Mouse (Mus musculus): ENCODE data around the gene Ptpn13.

Gene Ptpn13

DNA sequence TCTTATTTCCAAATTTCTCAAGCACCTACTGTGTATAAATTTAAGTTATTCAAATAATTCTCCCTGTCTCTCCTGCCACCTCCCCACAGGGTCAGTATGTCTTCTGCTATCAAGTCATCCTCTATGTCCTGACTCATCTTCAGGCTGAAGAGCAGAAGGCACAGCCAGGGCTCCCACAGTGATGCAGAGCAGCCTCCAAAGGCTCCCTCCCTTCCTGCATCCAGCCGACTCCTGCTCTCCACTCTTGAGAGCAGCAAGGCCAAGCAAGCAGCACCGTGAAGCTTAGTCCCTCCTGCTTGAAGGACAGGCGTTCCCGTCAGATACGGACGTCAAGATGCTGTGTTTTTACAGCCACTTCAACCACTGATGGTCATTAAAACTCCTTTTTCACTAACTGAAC, 172.6 kb downstream of the Ptpn13 start:
- DNase-seq, result no peak

DNA sequence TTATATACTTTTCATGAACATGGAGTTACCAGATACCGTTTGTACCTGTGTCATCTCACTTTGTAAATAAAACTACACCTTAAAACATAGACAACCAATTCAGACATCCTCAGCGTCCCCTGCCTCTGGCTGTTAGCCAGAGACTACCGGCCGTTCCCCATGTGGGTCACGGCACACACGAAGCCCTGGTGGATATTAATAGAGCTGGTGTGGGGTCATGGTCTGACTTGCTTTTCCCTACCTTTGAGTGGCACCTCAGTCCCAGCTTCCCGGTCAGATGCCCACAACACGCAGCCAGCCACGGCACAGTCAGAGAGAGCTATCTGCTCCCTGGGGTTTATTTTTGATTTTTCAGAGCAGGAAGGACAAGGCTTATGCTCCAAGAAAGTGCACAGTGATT, 173.3 kb downstream of the Ptpn13 start:
- no peak for DNase-seq

DNA sequence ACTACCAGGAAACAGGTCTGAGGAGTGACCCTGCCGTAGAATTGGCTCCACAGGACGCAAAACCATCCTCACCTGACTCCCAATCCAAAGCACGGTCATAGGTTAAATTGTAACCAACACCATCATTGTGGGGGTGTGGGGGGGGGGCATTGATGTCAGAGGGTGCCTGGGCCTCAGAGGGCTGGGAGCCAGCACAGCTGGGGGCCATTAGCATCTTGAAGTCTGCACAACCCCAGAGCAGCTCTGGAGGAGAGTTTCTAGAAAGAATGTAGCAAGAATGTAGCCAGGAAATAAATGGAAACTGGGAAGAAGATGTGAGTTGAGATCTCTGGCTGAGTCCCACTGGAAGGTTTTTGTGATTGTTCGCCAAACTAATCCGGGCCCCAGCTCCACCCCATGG, 173.9 kb downstream of the Ptpn13 start:
- no peak for DNase-seq

DNA sequence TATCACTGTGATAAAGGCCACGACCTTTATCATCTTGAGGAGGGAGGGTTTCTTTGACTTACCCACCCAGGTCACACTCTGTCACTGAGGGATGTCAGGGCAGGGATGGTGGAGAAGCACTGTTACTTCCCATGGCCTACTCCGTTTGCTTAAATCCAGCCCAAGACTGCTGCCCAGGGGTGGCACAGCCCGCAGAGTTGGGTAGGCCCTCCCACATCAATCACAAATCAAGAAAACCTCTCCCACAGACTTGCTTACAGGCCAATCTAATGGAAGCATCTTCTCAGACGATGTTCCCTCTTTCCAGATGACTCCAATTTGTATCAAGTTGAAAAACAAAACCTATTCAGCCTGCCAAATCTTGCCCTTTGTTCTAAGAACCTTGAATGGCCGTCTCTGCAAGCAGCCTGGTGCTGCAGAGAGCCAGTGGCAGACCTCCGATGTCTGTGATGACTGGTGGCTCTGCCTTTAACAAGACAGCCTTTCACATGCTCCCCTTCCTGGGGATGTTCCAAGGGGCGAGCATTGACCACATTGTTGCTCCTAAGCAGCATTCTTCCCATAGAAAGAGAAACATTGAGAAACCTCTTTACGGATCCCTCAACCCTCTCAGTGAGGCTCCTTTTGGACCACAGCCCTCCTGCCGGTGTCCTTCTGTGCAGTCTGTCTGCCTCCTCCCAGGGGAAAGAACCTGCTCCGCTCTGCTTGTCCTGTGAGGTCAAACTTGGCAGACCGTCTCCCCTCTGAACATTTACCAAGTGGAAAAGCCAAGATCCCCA, 178.3 kb downstream of the Ptpn13 start:
- DNase-seq, result peak; percentile 91

DNA sequence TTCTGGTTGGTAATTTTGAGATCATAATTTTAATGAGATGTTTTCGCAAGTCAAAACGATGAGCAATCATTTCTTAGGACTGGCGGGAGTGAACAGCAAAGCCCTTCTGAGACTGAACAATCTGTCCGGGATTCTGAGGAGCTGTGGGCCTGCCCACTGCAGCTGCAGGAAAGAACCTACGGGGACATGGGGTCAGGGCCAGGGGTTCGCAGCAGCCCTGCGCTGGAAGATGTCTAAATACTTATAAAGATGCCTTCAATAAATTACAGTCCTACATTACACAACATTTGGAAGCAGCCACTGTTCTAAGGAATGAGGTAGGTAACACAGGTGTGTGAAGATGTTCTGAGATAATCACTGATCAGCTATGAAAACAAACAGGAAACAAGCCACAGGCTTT, 180.7 kb downstream of the Ptpn13 start:
- peak; percentile 79 for DNase-seq

DNA sequence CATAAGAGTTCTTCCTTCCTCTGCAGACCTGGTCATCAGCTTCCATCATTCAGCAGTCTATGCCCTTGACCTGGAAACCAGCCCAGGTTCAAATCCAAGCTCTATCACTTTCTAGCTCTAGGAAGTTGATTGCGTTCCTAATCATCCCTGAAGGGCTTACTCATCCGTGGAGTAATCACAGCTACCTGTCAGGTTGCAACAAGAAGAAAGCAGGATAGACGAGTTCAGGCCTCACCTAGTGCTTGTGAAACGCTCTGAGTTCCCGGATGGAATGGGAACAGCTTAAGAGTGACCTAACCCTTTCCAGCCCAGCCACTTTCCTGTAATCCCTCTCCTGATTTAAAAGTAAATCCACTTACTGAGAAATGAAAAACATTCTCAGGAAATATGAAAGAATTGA, 185.2 kb downstream of the Ptpn13 start:
- peak; percentile 71 for DNase-seq

DNA sequence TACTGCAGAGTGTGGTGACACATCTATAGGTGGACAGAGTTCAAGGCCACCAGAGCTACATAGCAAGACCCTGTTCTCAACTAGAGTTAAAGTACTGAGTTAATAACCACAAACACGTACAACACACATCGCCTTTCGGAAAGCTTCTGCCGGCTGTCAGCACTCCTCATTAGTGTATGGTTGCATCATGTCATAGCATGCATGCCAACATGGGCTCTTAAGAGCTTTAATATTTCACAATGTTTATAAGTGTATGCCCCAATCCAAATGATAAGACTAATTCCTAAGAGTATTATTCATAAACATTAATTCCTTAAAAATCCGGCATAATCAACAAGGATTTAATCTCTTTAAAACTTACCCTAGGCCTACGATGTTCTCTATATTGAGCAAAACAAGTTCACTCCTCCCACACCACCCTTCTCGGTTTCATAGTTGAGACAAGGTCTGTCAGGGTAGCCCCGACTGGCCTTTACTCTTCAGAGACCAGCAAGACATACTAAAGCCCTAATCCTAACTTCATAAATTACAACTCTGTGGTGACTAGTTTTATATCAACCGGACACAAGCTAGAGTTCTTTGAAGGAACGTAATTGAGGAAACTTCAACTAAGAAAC, 186.0 kb downstream of the Ptpn13 start:
- peak; percentile 91 for DNase-seq

DNA sequence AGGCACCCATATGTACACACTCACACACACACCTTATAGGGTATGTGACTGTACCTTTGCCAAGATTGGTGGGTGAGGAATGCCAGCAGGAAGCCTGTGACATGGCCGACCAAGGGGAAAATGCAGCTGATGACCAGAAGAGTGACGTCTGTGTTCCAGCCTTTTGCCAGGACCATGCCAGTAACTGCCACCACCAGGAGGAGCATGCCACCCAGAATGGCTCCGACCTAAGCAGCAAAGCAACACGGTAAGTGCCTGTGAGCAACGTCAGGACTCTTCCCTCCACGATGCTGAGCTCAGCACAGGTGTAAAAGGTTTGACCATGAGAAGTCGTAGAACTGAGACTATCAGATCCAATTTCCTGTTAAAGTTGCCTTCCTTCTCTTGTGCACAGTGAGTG, 187.3 kb downstream of the Ptpn13 start:
- DNase-seq, result peak; percentile 78

DNA sequence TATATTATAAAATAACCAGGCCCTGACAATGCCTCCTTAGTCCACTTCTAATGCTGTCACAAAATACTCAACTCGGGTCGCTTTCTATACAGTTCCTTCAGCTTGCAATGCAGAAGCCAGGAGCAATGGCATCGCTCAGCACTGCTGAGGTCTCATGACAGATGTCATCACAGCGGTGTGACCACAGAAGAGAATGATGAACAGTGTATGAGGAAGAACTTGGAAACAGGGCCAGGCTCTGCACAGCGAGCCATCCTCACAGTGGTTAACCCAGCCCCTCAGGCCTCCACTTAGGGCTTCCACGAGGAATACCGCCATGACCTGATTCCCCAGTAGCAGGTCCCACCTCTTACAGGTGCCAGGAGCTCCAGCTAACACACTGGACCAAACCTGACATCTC, 189.4 kb downstream of the Ptpn13 start:
- DNase-seq, result peak; percentile 94

DNA sequence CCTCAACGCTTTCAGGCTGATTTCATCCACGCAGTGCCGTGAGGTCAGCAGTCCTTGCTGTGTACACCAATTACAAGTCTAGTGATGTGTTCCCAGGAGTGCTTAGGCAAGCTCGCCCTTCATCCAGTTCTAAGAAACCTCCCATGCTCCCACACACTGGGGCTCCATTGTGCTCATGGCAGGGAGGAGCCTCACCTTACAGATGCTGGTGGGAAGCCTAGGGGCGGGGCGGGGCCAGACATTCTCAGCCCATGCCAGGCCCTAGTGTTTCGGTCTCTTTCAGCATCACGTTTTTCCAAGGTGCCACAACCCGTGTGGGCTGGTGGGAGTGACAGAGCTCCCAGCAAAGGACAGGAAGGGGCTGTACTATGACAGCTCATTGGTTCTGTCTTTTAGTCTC, 192.2 kb downstream of the Ptpn13 start:
- peak; percentile 76 for DNase-seq

DNA sequence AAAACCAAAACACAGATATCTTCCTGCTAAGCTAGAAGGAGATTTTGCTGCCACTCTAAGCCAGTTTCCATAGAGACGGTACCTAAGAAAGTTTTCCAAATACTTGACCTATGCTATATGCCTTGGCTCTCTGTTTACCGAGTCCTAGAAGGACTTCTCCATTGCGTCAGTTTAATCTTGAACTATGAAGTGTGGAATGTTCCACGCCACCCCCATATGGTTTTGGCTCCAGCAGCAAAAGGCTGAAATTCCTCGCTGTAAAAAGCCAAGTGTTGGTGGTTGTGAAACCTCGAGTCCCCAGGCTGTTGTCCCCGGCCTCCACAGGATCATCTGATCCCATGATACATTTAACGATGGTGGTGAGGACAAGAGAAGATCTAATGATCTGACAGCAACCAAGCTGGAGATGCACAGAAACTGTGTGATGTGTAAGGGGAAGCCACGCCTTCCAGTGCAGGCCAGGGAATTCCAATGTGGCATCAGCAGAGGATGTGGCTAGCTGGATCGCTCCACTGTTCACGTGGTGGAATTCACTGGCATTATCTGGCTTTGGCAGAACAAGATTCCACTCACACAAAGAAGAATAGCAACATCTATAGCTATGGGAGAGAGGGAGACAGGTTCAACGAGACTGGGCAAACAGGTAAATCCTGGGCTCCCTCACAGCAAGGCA, 195.4 kb downstream of the Ptpn13 start:
- peak; percentile 97 for DNase-seq

DNA sequence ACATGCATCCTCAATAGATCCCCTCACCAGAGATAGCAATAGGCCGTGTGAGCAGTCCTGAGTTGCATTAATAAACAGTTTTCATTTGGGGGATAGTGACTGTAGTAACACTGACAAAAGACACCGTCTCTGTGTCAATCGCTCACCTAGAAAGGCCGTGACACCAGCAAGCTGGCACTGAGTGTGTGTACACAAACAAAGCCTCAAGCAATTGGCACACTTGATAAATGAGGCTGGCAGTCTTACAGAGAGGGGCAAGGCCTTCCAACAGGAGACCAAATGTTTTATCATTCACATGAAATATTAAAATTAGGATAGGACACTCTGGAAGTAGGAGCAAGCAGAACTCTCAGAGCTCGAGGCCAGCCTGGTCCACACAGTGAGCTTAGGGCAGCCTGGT, 197.3 kb downstream of the Ptpn13 start:
- DNase-seq, result no peak

DNA sequence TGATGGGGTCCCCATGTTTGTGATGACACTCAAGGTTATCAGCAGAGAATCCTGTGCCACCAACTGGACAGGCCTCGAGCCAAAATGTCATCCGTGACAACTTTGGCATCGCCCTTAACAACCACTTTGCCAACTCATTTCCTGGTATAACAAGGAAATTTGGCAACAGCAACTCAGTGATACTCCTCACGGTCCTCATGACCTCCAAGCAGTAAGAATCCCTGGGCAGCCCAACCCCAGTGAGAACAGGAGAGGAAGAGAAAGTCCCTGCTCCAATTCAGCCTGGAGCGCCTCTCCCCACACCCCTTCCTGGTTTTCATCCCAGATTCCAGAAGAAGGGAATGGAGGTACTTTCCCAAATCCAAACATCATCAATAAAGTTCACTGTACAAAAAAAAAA, 199.8 kb downstream of the Ptpn13 start:
- DNase-seq, result peak; percentile 93

DNA sequence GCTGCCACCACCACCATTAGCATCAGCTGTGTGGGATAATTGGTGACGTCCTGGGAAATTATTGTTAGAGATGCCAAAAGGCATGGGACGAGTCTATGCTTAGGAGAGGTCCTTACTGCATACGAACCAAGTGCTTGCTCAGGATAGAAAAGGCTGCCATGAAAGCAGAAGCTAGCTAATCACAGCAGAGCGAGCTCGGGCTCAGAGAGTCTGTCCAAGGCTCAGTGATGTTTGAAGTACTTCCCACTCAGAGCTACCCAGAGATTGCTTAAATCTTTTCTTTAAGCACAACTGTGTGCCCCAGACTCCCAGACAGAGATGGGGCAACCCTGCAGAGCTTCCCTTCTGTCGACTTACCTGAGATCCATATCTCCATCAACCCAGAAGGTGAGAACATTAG, 203.5 kb downstream of the Ptpn13 start:
- DNase-seq, result peak; percentile 91

DNA sequence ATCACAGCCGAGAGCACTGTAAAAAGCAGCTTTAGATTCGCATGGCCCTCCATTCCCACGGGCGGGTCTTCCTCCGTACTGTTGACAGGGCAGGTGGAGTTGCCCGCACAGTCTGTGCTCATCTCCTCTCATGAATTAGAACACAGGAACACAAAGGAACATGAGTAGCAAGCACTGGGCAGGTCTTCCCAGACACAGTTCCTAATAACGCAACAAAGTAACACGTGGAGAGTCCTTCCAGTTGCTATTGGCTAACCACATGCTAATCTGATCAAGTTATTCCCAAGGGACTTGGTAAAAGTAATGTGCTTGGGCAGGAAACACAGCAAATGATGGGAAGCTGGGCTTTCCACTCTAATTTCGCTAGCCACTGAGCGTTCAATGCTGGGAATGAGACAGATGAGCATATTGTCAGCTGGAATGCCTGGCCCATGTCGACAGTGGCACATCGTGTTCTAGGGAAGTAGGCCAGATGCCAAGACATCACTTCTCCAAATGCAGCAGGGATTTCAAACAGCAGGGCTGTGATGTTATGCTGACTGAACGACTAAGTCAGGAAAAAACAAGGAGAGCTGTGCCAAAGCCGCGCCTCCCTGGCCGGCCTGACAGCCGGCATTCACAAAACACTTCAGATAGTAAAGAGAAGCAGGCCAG, 204.2 kb downstream of the Ptpn13 start, which contains the start of gene Slc10a6:
Gene Slc10a6, minus strand, starts transcription at position 293 of the 654 bp plus-strand sequence.
- DNase-seq, result peak; percentile 100

DNA sequence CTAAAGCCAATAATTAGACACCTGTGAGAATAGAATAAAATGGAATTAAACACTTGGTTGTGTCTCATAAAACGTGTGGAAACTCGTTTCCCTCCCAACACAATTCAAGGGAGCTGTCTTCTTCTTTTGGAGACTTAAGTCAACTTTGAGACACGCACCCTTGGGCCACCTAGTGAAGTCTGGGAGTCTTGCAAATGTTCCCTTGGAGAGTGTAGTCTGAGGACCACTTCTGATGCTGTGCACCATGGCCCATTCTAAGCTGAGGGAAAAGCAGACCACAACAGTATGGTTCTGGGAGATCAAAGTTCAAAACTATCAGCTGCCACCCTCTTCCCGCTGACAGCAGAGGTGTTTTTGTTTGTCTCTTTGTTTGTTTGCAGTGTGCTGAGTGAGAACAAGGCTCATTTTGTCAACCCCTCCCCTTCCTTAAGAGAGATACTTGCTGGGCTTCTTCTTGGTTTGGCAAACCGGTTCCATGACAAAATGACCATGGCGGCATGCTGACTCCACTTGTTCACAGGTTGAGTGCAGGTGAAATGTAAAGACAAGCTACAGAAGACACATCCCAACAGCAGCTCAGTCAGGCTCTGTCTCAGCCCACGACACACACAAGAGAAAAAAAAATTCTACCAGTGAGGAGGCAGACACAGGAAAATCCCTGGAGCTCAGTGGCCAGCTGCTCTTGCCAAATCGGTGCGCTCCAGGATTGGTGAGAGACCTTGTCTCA, 205.0 kb downstream of the Ptpn13 start:
- DNase-seq, result peak; percentile 92

DNA sequence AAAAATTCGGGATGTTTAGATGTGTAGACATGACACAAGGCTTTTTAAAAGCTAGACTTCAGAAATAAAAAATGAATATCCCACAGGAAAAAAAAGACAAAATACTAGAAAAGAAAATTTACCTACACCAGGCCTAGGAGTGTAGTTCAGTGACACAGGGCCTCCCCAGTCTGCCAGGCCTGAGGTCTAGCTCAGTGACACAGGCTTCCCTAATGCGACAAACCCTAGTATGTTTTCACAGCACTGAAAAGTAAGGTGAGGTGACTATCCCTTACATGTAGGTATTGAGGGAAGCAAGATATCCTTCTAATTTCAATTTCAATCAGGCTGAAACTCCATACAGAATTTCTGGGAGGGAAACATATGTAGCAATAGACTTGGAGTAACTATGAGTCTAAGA, 212.2 kb downstream of the Ptpn13 start:
- DNase-seq, result peak; percentile 61

DNA sequence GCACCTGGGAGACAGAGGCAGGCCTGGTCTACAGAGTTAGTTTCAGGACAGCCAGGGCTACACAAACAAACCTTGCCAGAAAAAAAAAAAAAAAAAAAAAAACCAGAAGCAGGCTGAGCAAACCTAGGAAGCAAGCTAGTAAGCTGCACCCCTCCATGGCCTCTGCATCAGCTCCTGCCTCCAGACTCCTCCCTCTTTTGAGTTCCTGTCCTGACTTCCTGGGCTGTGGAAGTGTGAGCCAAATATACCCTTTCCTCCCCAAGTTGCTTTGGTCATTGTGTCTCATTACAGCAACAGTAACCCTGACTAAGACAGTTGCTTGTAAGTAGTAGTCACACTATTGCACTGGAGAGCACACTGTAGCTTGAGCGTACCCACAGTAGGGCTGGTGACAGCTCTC, 219.2 kb downstream of the Ptpn13 start:
- DNase-seq, result peak; percentile 93

DNA sequence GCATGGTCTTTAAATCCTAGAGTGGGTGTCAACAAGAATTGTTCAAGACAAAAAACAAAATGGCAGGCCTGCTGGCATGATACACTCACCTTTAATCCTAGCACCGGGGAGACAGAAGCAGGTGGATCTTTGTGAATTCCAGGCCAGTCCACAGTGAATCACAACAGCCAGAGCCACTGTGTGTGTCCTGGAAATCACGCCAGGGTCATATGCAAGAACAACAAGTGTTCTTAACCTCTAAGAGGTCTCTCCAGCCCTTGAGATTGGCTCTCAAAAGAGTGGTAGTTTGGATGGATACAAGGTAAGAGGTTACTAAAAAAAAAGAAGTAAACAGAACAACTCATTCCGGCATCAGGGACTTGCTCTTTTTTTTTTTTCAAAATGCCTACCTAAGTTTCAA, 222.3 kb downstream of the Ptpn13 start:
- no peak for DNase-seq
